Mouse (Mus musculus): ENCODE measurements around the gene Spert. TPM values are rescaled to one million over a fixed set of nuclear protein-coding genes. Genes with fewer than 3 reads are reported as not detected.

The Spert gene
- polyA plus RNA-seq (2012; rRNA removed): not detected in 2 replicates

DNA sequence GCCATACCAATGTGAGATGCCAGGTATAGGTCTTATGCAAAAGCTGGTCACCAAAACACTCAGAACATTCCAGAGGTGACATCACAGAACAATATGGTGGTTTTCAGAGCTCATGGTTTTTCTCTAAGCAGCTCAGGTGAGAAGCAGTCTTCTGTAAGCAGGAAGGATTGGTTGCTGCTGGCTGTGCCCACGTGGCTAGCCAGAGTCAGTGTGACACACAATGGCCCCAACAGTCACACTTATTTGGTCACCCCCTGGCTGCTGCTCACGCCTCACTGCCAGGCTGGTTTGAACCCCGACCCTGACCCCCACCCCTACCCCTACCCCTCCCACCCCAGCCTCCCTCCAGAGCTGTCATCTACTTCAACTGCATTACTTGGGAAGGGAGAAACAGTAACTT is at the start of gene Spert:
TSS of gene Spert (minus strand) at position 139 of the 400 bp plus-strand sequence.
- no peak for DNase-seq (ENCODE audit: low read depth)
- no peak for TF ChIP-seq CTCF (IDR thresholded peaks at IDR 0.05; ENCODE audit: borderline replicate concordance, extremely low read depth, insufficient read depth, insufficient read length)
- TF ChIP-seq POLR2A (IDR thresholded peaks at IDR 0.05; ENCODE audit: borderline replicate concordance, extremely low read depth, insufficient read depth, insufficient read length, poor library complexity, severe bottlenecking): no peak

DNA sequence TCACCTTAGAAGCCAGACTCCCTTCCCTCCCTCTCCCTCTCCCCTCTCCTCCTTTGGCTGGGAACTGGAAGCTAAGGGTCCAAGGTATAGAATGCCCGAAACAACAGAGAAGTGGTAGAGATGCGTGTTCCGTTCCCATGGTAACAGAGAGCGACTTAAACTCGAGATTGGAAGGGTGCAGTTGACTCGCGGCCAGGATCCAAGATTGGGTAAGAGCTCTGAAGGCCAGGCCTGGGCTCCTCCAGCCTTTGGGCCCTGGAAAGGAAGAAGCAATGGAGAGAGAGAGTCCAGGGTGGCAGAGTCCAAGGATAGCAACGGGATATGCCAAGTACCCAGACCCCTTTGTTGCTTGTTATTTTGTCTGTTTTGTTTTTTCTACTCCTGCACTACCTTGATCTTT is 49.2 kb upstream of the Spert start, which contains the start of gene Erich6b:
TSS of gene Erich6b (plus strand) at position 180 of the 400 bp plus-strand sequence.
- DNase-seq (ENCODE audit: low read depth): peak; percentile 49
- TF ChIP-seq POLR2A (IDR thresholded peaks at IDR 0.05; ENCODE audit: borderline replicate concordance, extremely low read depth, insufficient read depth, insufficient read length, poor library complexity, severe bottlenecking) (no peak), CTCF (IDR thresholded peaks at IDR 0.05; ENCODE audit: borderline replicate concordance, extremely low read depth, insufficient read depth, insufficient read length) (no peak)

DNA sequence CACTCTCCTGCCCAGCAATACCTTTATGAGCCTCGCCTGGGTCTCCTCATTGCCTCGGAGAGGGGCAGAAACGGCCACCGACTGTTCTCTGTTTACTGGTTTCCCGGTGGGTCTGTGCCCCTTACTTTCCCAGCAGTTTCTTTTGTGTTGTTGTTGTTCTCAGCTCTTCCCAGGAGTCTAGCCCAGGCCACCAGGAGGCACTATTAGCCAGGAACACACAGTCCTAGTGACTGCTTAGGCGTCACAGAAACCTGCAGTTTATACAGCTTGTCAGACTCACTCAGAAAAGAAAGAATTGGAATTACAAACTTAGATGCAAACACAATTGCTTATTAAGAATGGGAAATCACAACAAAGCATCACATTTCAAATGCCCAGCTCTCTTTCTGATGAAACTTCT is 48.5 kb upstream of the Spert start:
- no peak for TF ChIP-seq POLR2A (IDR thresholded peaks at IDR 0.05; ENCODE audit: borderline replicate concordance, extremely low read depth, insufficient read depth, insufficient read length, poor library complexity, severe bottlenecking)
- peak; percentile 43; the same call in 1 of the 2 replicates for TF ChIP-seq CTCF (IDR thresholded peaks at IDR 0.05; ENCODE audit: borderline replicate concordance, extremely low read depth, insufficient read depth, insufficient read length)
- DNase-seq (ENCODE audit: low read depth): peak; percentile 59

DNA sequence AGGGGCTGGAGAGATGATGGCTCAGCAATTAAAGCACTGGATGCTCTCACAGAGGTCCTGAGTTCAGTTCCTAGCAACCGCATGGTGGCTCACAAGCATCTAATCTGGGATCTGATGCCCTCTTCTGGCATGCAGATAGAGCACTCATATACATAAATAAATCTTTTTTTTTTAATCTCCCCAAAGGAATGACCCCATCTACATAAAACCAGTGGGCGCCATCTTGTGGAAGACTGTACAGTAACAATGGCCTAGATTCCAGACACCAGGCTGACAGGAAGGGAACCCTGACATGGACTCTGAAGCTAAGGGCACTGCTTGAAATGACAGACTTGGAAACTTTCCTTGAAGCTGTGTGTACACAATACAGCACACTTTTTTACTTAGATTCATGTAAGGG is 47.9 kb upstream of the Spert start:
- DNase-seq (ENCODE audit: low read depth): peak; percentile 62

DNA sequence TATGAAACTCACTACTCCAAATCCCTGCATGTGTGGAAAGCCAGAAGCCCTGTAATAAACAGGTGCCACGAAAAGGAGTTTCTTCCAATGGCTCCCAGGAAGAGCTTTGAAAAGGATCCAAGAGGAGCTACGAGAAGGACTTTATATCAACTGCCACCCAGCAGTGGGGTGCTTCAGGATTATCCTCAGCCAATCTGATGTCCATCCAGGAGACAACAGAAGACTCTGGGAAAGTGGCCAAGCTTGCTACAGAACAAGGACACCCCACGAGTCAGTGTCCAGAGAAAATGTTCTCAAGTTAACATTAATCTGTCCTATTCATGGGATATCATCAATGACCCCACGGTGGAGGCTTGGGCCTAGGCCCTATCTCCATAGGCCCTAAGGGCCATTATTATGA is 44.7 kb upstream of the Spert start:
- DNase-seq (ENCODE audit: low read depth): no peak
- TF ChIP-seq POLR2A (IDR thresholded peaks at IDR 0.05; ENCODE audit: borderline replicate concordance, extremely low read depth, insufficient read depth, insufficient read length, poor library complexity, severe bottlenecking) (no peak), CTCF (IDR thresholded peaks at IDR 0.05; ENCODE audit: borderline replicate concordance, extremely low read depth, insufficient read depth, insufficient read length) (no peak)

More for the DNA sequence above, 47.9 kb upstream of the Spert start:
- no peak for TF ChIP-seq POLR2A (IDR thresholded peaks at IDR 0.05; ENCODE audit: borderline replicate concordance, extremely low read depth, insufficient read depth, insufficient read length, poor library complexity, severe bottlenecking)
- TF ChIP-seq CTCF (IDR thresholded peaks at IDR 0.05; ENCODE audit: borderline replicate concordance, extremely low read depth, insufficient read depth, insufficient read length): no peak; the same call in 1 of the 2 replicates

DNA sequence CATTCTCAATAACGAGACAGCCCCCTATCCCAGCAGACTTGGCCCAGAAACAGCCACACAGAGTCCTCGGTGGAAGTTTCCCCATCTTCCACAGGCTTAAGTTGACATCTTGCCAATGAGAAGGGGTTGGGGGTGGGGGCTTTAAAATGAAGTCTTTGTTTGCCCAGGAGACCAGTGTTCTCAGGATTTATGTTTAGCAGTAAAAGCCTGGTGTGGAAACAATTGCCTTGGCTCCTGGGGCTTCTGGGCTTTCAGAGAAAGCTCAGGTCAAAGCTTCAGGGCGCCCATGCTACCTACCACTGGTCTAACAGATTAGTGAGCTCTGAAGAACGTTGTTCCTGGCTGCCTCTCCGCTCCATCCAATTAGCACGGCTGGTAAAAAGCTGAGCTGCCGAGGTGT is 43.2 kb upstream of the Spert start:
- TF ChIP-seq CTCF (IDR thresholded peaks at IDR 0.05; ENCODE audit: borderline replicate concordance, extremely low read depth, insufficient read depth, insufficient read length): no peak
- no peak for TF ChIP-seq POLR2A (IDR thresholded peaks at IDR 0.05; ENCODE audit: borderline replicate concordance, extremely low read depth, insufficient read depth, insufficient read length, poor library complexity, severe bottlenecking)
- DNase-seq (ENCODE audit: low read depth): peak; percentile 78

DNA sequence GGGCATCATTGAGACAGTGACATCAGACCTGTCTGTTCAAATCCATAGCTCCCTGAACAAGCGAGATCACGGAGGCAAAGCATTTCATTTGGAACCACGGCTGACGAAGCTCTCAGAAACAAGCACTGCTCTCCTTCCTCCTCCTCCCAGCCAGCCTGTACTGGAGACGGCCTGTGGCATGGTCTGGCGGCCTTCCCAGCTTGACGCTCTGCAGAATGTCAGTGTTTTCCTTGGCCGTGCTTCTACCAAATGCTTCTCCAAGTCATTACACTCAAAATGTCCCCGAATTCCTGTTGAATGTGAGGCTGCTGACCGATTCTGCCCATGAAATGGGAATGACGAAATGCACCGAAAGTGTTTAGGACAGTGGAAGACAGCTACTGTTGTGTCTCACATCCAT is 42.4 kb upstream of the Spert start:
- TF ChIP-seq CTCF (IDR thresholded peaks at IDR 0.05; ENCODE audit: borderline replicate concordance, extremely low read depth, insufficient read depth, insufficient read length) (no peak), POLR2A (IDR thresholded peaks at IDR 0.05; ENCODE audit: borderline replicate concordance, extremely low read depth, insufficient read depth, insufficient read length, poor library complexity, severe bottlenecking) (no peak)
- peak; percentile 74 for DNase-seq (ENCODE audit: low read depth)

DNA sequence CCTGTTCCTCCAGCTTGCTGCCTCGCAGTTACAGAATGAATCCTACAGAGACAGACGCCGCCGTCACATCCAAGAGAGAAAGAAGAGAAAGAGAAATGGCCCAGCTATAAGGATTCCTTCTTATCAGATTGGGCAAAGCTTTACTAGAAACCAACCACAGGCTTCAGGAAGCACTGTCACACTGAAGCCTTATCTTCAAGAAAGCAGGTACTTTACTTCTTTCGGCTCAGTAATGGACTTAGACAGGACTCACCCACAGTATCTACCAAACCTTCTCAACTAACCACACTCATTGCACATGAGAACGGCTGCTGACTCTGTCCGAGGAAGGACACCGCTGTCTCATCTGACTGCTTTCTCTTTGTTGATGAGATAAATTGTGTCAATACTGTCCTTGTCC is 36.0 kb upstream of the Spert start:
- no peak for DNase-seq (ENCODE audit: low read depth)
- no peak for TF ChIP-seq POLR2A (IDR thresholded peaks at IDR 0.05; ENCODE audit: borderline replicate concordance, extremely low read depth, insufficient read depth, insufficient read length, poor library complexity, severe bottlenecking)
- TF ChIP-seq CTCF (IDR thresholded peaks at IDR 0.05; ENCODE audit: borderline replicate concordance, extremely low read depth, insufficient read depth, insufficient read length): no peak

DNA sequence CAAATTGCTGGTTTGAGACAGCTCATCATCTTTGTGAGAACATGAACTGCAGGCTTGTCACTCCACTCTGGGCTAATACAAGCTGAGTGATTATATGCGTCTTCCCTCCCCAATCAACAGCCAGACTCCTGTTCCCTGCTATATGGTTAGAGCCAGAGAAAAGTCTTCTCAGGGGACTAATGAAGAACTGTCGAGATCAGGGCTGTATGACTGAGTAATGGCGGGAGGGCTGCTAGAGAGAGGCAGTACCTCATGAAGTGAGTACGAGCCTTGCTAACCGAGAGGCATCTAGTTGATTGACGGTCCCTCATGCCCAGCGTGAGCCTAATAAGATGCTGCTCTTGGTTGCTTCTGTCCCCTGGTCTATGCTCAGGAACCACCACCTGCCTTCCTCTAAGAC is 30.1 kb upstream of the Spert start:
- no peak for TF ChIP-seq CTCF (IDR thresholded peaks at IDR 0.05; ENCODE audit: borderline replicate concordance, extremely low read depth, insufficient read depth, insufficient read length)
- TF ChIP-seq POLR2A (IDR thresholded peaks at IDR 0.05; ENCODE audit: borderline replicate concordance, extremely low read depth, insufficient read depth, insufficient read length, poor library complexity, severe bottlenecking): no peak
- DNase-seq (ENCODE audit: low read depth): peak; percentile 65

- TF ChIP-seq CTCF (IDR thresholded peaks at IDR 0.05; ENCODE audit: borderline replicate concordance, extremely low read depth, insufficient read depth, insufficient read length) (no peak), POLR2A (IDR thresholded peaks at IDR 0.05; ENCODE audit: borderline replicate concordance, extremely low read depth, insufficient read depth, insufficient read length, poor library complexity, severe bottlenecking) (no peak)
These were observed 23.5 kb upstream of the Spert start for GRCm38 (mm10) chr14:75616375-75616774.

GRCm38 (mm10) chr14:75609176-75609575 is 16.3 kb upstream of the Spert start:
- no peak for TF ChIP-seq POLR2A (IDR thresholded peaks at IDR 0.05; ENCODE audit: borderline replicate concordance, extremely low read depth, insufficient read depth, insufficient read length, poor library complexity, severe bottlenecking)
- TF ChIP-seq CTCF (IDR thresholded peaks at IDR 0.05; ENCODE audit: borderline replicate concordance, extremely low read depth, insufficient read depth, insufficient read length): no peak
- DNase-seq (ENCODE audit: low read depth): no peak

More at GRCm38 (mm10) chr14:75616375-75616774, 23.5 kb upstream of the Spert start:
- DNase-seq (ENCODE audit: low read depth): no peak

- no peak for DNase-seq (ENCODE audit: low read depth)
- TF ChIP-seq POLR2A (IDR thresholded peaks at IDR 0.05; ENCODE audit: borderline replicate concordance, extremely low read depth, insufficient read depth, insufficient read length, poor library complexity, severe bottlenecking): no peak
- no peak for TF ChIP-seq CTCF (IDR thresholded peaks at IDR 0.05; ENCODE audit: borderline replicate concordance, extremely low read depth, insufficient read depth, insufficient read length)
These were observed 9.0 kb downstream of the Spert start for GRCm38 (mm10) chr14:75583870-75584269.
